Mouse (Mus musculus) intestine, embryonic 14.5 days (tissue): ENCODE results near the gene Fbp2. TPM values are rescaled to one million over a fixed set of nuclear protein-coding genes. Genes with fewer than 3 reads are reported as not detected.
"Not testable (repeated sequence)": the region's sequence is repeated elsewhere in the genome, so short reads cannot be mapped to it uniquely, and the experiment has no call there.

Experiments used
- ATAC-seq: fragments of 200-750 bp; cut with Nextera tagmentation; replicated peaks from 2 replicates; pipeline ENCODE4 v1.8.0; 2017; ENCODE audit warnings: low read depth, moderate number of reproducible peaks, moderate TSS enrichment, moderate library complexity; ENCODE audit not compliant: low FRiP score, low TSS enrichment
- DNase-seq: peaks from one replicate; pipeline ENCODE4 v3.0.0-alpha.2; 2018; ENCODE audit warnings: low spot score
- H3K27ac ChIP-seq: fragments of 300-500 bp; sonication (generic); 2 replicates; pipeline ENCODE4 v1.5.1; 2014; ENCODE audit warnings: low read depth, mild to moderate bottlenecking, control low read depth
- H3K27me3 ChIP-seq: fragments of 300-500 bp; sonication (generic); replicated peaks from 2 replicates; pipeline ENCODE4 v1.6.1; 2014; ENCODE audit warnings: low read length, control low read depth; ENCODE audit not compliant: control insufficient read depth, insufficient read depth
- H3K36me3 ChIP-seq: fragments of 300-500 bp; sonication (generic); 2 replicates; pipeline ENCODE4 v1.6.1; 2014; ENCODE audit warnings: low read length, control low read depth; ENCODE audit not compliant: control insufficient read depth, insufficient read depth
- H3K4me1 ChIP-seq: fragments of 300-500 bp; sonication (generic); replicated peaks from 2 replicates; pipeline ENCODE4 v1.6.1; 2014; ENCODE audit warnings: low read length, control low read depth, mixed read lengths; ENCODE audit not compliant: control insufficient read depth, insufficient read depth
- H3K4me2 ChIP-seq: fragments of 300-500 bp; sonication (generic); 2 replicates; pipeline ENCODE4 v1.6.1; 2014; ENCODE audit warnings: low read length
- H3K4me3 ChIP-seq: fragments of 300-500 bp; sonication (generic); 2 replicates; pipeline ENCODE4 v1.5.1; 2014; ENCODE audit warnings: low read depth, low read length, control low read depth, mixed read lengths
- H3K9ac ChIP-seq: fragments of 300-500 bp; sonication (generic); 2 replicates; pipeline ENCODE4 v1.6.1; 2014; ENCODE audit warnings: mild to moderate bottlenecking, low read length
- H3K9me3 ChIP-seq: fragments of 300-500 bp; sonication (generic); 2 replicates; pipeline ENCODE4 v1.6.1; 2016; ENCODE audit warnings: low read length, control low read depth; ENCODE audit not compliant: control insufficient read depth
- WGBS: fragments of 180-500 bp; shearing (Covaris S2); extraction: QIAGEN DNeasy Blood & Tissue Kit; methylation state at CpG from one replicate; pipeline ENCODE4 v1.1.7; 2014; 5-methylcytosine and 5-hydroxymethylcytosine counted together
- polyA plus RNA-seq: library from polyadenylated mRNA; unstranded; fragments of >200 nt; fragmentation: Nextera tagmentation; extraction: Ambion mirVana; gene quantifications from 2 replicates; pipeline ENCODE4 v1.2.1, GENCODE M21; 2014

The Fbp2 gene
- polyA plus RNA-seq, 1 experiment from 2014 or later: 142 TPM

DNA sequence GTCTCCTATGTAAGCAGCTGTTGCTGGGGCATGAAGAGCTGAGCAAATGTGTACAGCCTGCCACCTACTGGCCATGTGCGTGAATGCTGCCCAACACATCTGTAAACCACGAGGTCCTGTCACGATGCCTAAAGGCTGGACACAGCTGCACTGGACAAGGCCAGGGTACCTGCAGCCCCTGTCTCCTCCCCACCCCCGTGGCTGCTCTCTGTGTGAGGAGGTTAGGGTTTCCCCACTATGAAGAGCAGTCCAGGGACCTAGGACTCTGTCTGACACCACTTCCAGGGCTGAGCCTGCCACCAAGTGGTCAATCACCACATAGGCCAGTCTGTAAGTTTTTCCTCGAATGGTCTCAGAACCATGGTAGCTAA lies 1.9 kb downstream of the Fbp2 start:
- H3K36me3 ChIP-seq: no peaks in the 10 kb centered on the region
- DNase-seq: peak; percentile 90
- H3K4me3 ChIP-seq: peak overlapping the region; percentile 25
- H3K9me3 ChIP-seq: no peaks in the 10 kb centered on the region
- no peaks in the 10 kb centered on the region for H3K4me1 ChIP-seq
- peak; percentile 67 for ATAC-seq
- H3K27ac ChIP-seq: no peak overlapping the region
- no peaks in the 10 kb centered on the region for H3K27me3 ChIP-seq
- no peak overlapping the region for H3K9ac ChIP-seq
- 9% methylated on average over 5 of the region's 5 CpGs for WGBS
- H3K4me2 ChIP-seq: peak overlapping the region; percentile 55

DNA sequence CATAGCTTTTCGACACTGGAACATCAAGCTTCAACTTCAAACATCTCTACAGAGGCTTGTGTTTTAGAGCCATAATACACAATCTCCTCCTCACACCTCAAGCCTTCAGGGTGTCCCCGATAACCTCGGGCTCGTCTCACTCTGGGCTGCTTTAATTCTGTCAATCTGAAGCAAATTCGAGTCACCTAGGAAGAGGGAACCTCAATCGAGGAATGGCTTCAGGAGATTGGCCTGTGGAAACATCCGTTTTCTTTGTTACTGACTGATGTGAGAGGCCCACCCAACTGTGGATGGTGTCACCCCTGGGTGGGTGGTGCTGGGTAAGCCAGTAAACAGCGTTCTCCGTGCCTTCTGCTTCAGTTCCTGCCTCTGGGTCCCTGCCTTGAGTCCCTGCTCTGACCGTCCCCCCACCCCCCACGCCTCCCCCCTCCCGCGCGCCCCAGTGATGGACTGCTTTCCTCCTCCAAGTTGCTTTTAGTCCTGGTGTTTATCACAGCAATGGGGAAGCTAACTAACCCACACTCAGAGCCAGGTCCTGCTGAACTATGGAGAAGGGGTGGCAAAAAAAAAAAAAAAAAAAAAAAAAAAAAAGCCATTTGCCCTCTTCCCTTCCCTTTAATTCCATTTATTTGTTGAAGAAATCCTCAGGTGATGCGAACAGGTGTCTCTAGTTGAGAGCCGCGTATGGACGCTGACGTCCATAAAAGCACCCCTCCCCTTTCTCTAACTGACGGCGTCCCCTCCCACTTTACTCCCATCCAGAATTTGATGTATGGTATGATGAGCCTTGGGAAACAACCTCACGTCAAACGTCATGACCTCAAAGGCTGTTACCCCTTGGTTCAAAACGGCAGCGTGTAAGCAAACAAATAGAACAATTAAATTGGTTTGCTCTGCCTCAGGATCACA lies 2.6 kb downstream of the Fbp2 start:
- 30% methylated on average over 25 of the region's 25 CpGs for WGBS
- no peaks in the 10 kb centered on the region for H3K9me3 ChIP-seq
- H3K27ac ChIP-seq: no peak overlapping the region
- no peaks in the 10 kb centered on the region for H3K27me3 ChIP-seq
- no peak; the same call in 1 of the 2 replicates for ATAC-seq
- no peaks in the 10 kb centered on the region for H3K4me1 ChIP-seq
- DNase-seq: no peak
- peak overlapping the region; percentile 55 for H3K4me2 ChIP-seq
- H3K4me3 ChIP-seq: peak overlapping the region; percentile 25
- no peak overlapping the region for H3K9ac ChIP-seq
- H3K36me3 ChIP-seq: no peaks in the 10 kb centered on the region

DNA sequence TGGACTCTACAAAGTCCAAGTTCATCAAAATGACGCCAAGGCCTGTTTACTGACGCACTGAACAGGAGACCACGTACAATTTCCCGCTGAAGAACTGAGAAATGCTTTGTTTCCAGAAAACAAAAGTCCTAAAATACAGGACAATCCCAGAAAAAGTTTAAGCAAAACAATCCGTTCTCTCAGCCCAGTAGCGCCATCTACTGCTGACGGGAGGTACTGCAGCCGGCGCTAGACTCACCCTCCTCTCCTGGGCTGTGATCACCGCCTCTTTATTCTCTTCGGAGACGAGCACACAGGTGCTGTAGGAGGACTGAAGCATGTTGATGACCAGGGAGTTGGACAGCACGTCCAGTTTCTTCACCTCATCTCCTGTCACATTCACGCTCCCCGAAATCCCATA lies 3.6 kb downstream of the Fbp2 start:
- H3K36me3 ChIP-seq: no peaks in the 10 kb centered on the region
- H3K27ac ChIP-seq: no peak overlapping the region
- H3K4me3 ChIP-seq: no peak overlapping the region
- 14% methylated on average over 15 of the region's 15 CpGs for WGBS
- H3K9ac ChIP-seq: no peak overlapping the region
- ATAC-seq (no peak), DNase-seq (peak; percentile 79)
- H3K9me3 ChIP-seq: no peaks in the 10 kb centered on the region
- H3K27me3 ChIP-seq: no peaks in the 10 kb centered on the region
- no peaks in the 10 kb centered on the region for H3K4me1 ChIP-seq
- no peak overlapping the region for H3K4me2 ChIP-seq

DNA sequence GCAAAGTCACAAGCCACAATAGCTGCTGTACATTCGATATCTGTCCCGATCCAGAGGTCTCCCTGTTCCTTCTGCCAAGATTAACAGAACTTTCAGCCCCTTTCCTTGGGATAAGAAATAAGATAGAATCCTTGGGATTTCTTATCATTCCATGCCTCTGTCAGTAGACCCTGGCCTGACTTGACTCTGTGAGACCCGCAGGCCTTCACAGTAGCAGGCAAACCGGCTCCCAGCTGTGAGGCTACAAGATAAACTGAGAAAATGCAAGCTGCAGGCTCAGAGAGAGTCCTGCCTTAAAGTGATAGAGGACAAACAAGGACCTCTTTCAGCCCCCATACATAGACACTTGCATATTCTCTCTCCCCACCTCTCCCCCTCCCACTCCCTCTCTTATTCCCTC lies 24.9 kb downstream of the Fbp2 start:
- no peaks in the 10 kb centered on the region for H3K36me3 ChIP-seq
- WGBS: 38% methylated on average over 4 of the region's 4 CpGs
- H3K4me3 ChIP-seq: no peak overlapping the region
- no peaks in the 10 kb centered on the region for H3K27me3 ChIP-seq
- H3K27ac ChIP-seq: no peak overlapping the region
- H3K4me1 ChIP-seq: no peaks in the 10 kb centered on the region
- no peak for DNase-seq
- no peaks in the 10 kb centered on the region for H3K9me3 ChIP-seq
- no peak overlapping the region for H3K9ac ChIP-seq
- H3K4me2 ChIP-seq: no peak overlapping the region
- no peak for ATAC-seq

DNA sequence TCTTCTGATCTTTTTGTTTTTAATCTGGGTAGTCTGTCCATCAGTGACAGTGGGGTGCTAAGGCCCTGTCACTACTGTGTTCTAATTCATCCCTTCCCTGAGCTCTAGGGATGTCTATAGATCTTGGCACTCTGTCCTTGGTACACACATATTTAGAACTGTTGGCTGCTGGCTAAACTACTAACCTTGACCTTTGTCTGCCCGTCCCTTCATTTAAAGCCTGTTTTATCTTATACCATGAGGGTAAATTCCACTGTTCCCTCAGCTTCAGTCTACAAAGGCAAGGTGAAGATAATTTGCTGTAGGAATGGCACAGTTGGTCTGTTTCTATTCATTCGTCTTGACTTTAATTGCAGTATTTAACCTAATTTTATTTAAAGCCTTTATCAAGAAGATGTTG lies 26.0 kb downstream of the Fbp2 start:
- no peak overlapping the region for H3K4me3 ChIP-seq
- WGBS: 66% methylated on average over 2 of the region's 2 CpGs
- no peak overlapping the region for H3K9ac ChIP-seq
- no peak overlapping the region for H3K4me2 ChIP-seq
- H3K27ac ChIP-seq: no peak overlapping the region
- H3K4me1 ChIP-seq: no peaks in the 10 kb centered on the region
- no peaks in the 10 kb centered on the region for H3K9me3 ChIP-seq
- no peak for ATAC-seq
- DNase-seq: no peak
- H3K36me3 ChIP-seq: no peaks in the 10 kb centered on the region
- no peaks in the 10 kb centered on the region for H3K27me3 ChIP-seq

DNA sequence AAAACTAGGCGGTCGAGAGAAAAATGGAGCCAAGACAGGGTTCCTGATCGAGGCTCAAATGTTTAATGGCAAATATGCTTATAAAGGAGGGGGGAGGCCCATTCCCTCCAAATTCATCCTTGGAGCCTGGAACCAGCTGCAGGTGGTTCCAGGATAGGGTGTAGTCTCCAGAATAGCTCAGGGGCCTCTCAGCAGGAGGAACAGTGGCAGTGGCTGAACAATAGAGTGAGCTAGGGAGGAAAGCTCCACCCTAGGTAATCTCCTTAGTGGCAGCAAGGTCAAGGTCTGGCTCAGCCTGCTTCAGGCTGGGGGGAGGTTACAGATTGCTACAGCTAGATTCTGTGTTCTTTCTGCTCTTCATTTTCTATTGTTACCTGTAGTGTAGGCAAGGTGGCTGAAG lies 42.5 kb downstream of the Fbp2 start:
- H3K9me3 ChIP-seq, H3K4me3 ChIP-seq, H3K36me3 ChIP-seq, H3K4me1 ChIP-seq, H3K4me2 ChIP-seq, H3K9ac ChIP-seq, DNase-seq, ATAC-seq, H3K27me3 ChIP-seq, H3K27ac ChIP-seq: not testable (repeated sequence)
- WGBS: 88% methylated on average over 3 of the region's 3 CpGs

DNA sequence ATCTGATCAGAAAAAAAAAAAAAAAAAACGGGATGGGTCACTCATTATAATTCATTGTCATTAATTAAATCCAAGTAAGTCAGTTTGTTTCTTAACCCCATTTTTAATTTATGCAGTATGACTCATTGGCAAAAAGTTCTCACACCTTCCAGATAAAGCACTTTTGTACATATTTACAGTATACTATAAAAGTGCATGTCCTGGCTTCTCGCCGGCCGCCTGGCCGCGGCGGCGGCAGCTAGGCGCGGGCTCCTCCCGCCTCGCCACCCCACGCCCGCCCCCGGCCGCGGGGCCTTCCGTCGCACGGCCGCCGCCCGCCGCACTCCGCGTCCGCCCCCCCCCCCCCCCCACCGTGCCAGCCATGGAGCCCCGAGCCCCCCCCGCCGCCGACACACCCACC lies 45.5 kb downstream of the Fbp2 start:
- H3K9ac ChIP-seq: no peak overlapping the region
- 10% methylated on average over 31 of the region's 32 CpGs for WGBS
- no peaks in the 10 kb centered on the region for H3K4me1 ChIP-seq
- no peaks in the 10 kb centered on the region for H3K27me3 ChIP-seq
- H3K4me3 ChIP-seq: peak overlapping the region; percentile 26
- no peak for DNase-seq
- H3K9me3 ChIP-seq: no peaks in the 10 kb centered on the region
- 0 out of 2 replicates have a peak, but pooled peaks have one; percentile 64 for ATAC-seq
- no peak overlapping the region for H3K27ac ChIP-seq
- no peaks in the 10 kb centered on the region for H3K36me3 ChIP-seq
- H3K4me2 ChIP-seq: peak overlapping the region; percentile 56

DNA sequence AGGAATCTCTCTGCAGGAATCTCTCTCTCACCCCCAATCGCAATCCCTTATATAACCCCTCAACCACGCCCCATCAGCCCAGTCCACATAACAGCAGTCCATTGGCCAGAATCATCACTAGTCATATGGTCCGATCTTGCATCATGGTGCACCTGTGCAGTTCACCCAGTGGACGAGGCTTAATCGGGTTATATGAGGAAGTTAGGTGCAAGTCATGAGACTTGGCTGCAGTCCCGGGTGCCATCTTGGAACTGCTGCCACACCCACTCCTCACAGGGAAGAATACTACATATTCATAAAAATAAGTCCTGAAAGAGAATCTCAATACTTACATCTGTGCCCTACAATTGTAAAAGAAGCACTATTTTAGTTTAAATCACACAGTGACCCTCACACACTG lies 50.2 kb downstream of the Fbp2 start:
- 92% methylated on average over 6 of the region's 6 CpGs for WGBS
- H3K9ac ChIP-seq, DNase-seq, H3K9me3 ChIP-seq, H3K27ac ChIP-seq, H3K27me3 ChIP-seq, H3K4me1 ChIP-seq, H3K4me2 ChIP-seq, H3K36me3 ChIP-seq, ATAC-seq, H3K4me3 ChIP-seq: not testable (repeated sequence)
